Mouse (Mus musculus): ENCODE measurements at regions not wholly inside any gene's neighbourhood (a gene's known extent, or its start where the extent isn't known, plus 50 kb on each side); places are given as distances from the start of the nearest gene placed in this dataset.
A peak's percentile ranks its signal among the peaks of the same experiment; 100 is the strongest.

DNA sequence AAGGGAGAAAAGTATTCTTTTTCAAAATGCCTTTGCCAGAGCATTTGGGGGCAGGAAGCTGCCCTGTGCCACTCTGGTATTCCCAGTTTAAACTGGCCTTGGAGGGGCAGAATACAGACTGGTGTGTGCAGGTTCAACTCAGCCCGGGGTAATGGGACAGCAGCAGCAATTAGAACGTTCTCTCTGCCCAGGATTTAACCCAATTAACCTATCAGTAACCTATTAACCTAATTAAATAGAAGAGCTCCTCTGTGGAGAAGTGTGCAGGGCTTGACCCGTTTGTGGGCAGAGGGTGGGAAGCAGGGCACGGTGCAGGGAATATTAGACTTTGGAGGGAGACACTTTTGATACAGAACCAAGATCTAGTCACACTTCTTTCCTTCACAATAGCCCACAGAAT, 252.7 kb upstream of the Satb1 start:
- DNase-seq: no peak
- TF ChIP-seq POLR2A (IDR thresholded peaks at IDR 0.05; ENCODE audit: insufficient read depth, low read depth, low read length) (no peak), EP300 (IDR thresholded peaks at IDR 0.05; ENCODE audit: insufficient read depth, low read depth, low read length) (no peak), CTCF (IDR thresholded peaks at IDR 0.05) (no peak)
- no peak overlapping the region for H3K27ac ChIP-seq
- no peaks in the 10 kb centered on the region for H3K36me3 ChIP-seq (ENCODE audit: control insufficient read depth, insufficient read depth, low read length)
- H3K4me1 ChIP-seq (ENCODE audit: control insufficient read depth, insufficient read depth, low read length): no peaks in the 10 kb centered on the region
- intact Hi-C loops (cut with DNase I): no loop called here
- no peak overlapping the region for H3K9ac ChIP-seq (ENCODE audit: low read depth, low read length)
- H3K27me3 ChIP-seq (ENCODE audit: control insufficient read depth, insufficient read depth, low read length): no peaks in the 10 kb centered on the region
- H3K4me3 ChIP-seq: no peak overlapping the region
- no peaks in the 10 kb centered on the region for H3K79me2 ChIP-seq (replicated peaks; ENCODE audit: control insufficient read depth, insufficient read depth, low read length)
- WGBS: 66% methylated on average over 4 of the region's 4 CpGs

- Histone ChIP-seq H3K4me3 (no peak overlapping the region), H3K9ac (ENCODE audit: low read depth, low read length) (no peak overlapping the region), H3K79me2 (replicated peaks; ENCODE audit: control insufficient read depth, insufficient read depth, low read length) (no peaks in the 10 kb centered on the region), H3K27me3 (ENCODE audit: control insufficient read depth, insufficient read depth, low read length) (no peaks in the 10 kb centered on the region), H3K4me1 (ENCODE audit: control insufficient read depth, insufficient read depth, low read length) (no peaks in the 10 kb centered on the region), H3K36me3 (ENCODE audit: control insufficient read depth, insufficient read depth, low read length) (no peaks in the 10 kb centered on the region), H3K27ac (no peak overlapping the region)
- intact Hi-C loops (cut with DNase I): no loop called here
- DNase-seq: no peak
- 40% methylated on average over 2 of the region's 2 CpGs for WGBS
- TF ChIP-seq CTCF (IDR thresholded peaks at IDR 0.05): no peak
- no peak for TF ChIP-seq POLR2A (IDR thresholded peaks at IDR 0.05; ENCODE audit: insufficient read depth, low read depth, low read length)
- TF ChIP-seq EP300 (IDR thresholded peaks at IDR 0.05; ENCODE audit: insufficient read depth, low read depth, low read length): no peak
These were observed 251.4 kb upstream of the Satb1 start for GRCm38 (mm10) chr17:52084455-52084854.

GRCm38 (mm10) chr17:52079316-52079715, 246.2 kb upstream of the Satb1 start:
- Histone ChIP-seq H3K36me3 (ENCODE audit: control insufficient read depth, insufficient read depth, low read length) (no peaks in the 10 kb centered on the region), H3K27me3 (ENCODE audit: control insufficient read depth, insufficient read depth, low read length) (no peaks in the 10 kb centered on the region), H3K4me3 (no peak overlapping the region), H3K4me1 (ENCODE audit: control insufficient read depth, insufficient read depth, low read length) (no peaks in the 10 kb centered on the region), H3K9ac (ENCODE audit: low read depth, low read length) (no peak overlapping the region), H3K79me2 (replicated peaks; ENCODE audit: control insufficient read depth, insufficient read depth, low read length) (no peaks in the 10 kb centered on the region), H3K27ac (no peak overlapping the region)
- 70% methylated on average over 7 of the region's 7 CpGs for WGBS
- TF ChIP-seq EP300 (IDR thresholded peaks at IDR 0.05; ENCODE audit: insufficient read depth, low read depth, low read length) (no peak), CTCF (IDR thresholded peaks at IDR 0.05) (no peak), POLR2A (IDR thresholded peaks at IDR 0.05; ENCODE audit: insufficient read depth, low read depth, low read length) (no peak)
- intact Hi-C loops (cut with DNase I): no loop called here
- DNase-seq: peak in 1 of 2 experiments; percentile 2

GRCm38 (mm10) chr17:52078496-52078895, 245.4 kb upstream of the Satb1 start:
- 66% methylated on average over 8 of the region's 8 CpGs for WGBS
- Histone ChIP-seq H3K36me3 (ENCODE audit: control insufficient read depth, insufficient read depth, low read length) (no peaks in the 10 kb centered on the region), H3K9ac (ENCODE audit: low read depth, low read length) (no peak overlapping the region), H3K4me1 (ENCODE audit: control insufficient read depth, insufficient read depth, low read length) (no peaks in the 10 kb centered on the region), H3K27ac (no peak overlapping the region), H3K79me2 (replicated peaks; ENCODE audit: control insufficient read depth, insufficient read depth, low read length) (no peaks in the 10 kb centered on the region), H3K27me3 (ENCODE audit: control insufficient read depth, insufficient read depth, low read length) (no peaks in the 10 kb centered on the region), H3K4me3 (no peak overlapping the region)
- no peak for DNase-seq
- intact Hi-C loops (cut with DNase I): no loop called here
- TF ChIP-seq EP300 (IDR thresholded peaks at IDR 0.05; ENCODE audit: insufficient read depth, low read depth, low read length) (no peak), POLR2A (IDR thresholded peaks at IDR 0.05; ENCODE audit: insufficient read depth, low read depth, low read length) (no peak), CTCF (IDR thresholded peaks at IDR 0.05) (no peak)

- no peaks in the 10 kb centered on the region for H3K36me3 ChIP-seq (ENCODE audit: control insufficient read depth, insufficient read depth, low read length)
- DNase-seq: no peak
- no peak overlapping the region for H3K4me3 ChIP-seq
- 84% methylated on average over 4 of the region's 4 CpGs for WGBS
- TF ChIP-seq EP300 (IDR thresholded peaks at IDR 0.05; ENCODE audit: insufficient read depth, low read depth, low read length) (no peak), POLR2A (IDR thresholded peaks at IDR 0.05; ENCODE audit: insufficient read depth, low read depth, low read length) (no peak), CTCF (IDR thresholded peaks at IDR 0.05) (no peak)
- no peaks in the 10 kb centered on the region for H3K79me2 ChIP-seq (replicated peaks; ENCODE audit: control insufficient read depth, insufficient read depth, low read length)
- no peak overlapping the region for H3K9ac ChIP-seq (ENCODE audit: low read depth, low read length)
- intact Hi-C loops (cut with DNase I): no loop called here
- H3K27ac ChIP-seq: no peak overlapping the region
- H3K4me1 ChIP-seq (ENCODE audit: control insufficient read depth, insufficient read depth, low read length): no peaks in the 10 kb centered on the region
- no peaks in the 10 kb centered on the region for H3K27me3 ChIP-seq (ENCODE audit: control insufficient read depth, insufficient read depth, low read length)
These were observed 244.9 kb upstream of the Satb1 start for GRCm38 (mm10) chr17:52077951-52078350.

- no peak for TF ChIP-seq EP300 (IDR thresholded peaks at IDR 0.05; ENCODE audit: insufficient read depth, low read depth, low read length)
- no peak for TF ChIP-seq POLR2A (IDR thresholded peaks at IDR 0.05; ENCODE audit: insufficient read depth, low read depth, low read length)
- TF ChIP-seq CTCF (IDR thresholded peaks at IDR 0.05): no peak
- DNase-seq: no peak
- intact Hi-C loops (cut with DNase I): no loop called here
- Histone ChIP-seq H3K27me3 (ENCODE audit: control insufficient read depth, insufficient read depth, low read length) (no peaks in the 10 kb centered on the region), H3K4me1 (ENCODE audit: control insufficient read depth, insufficient read depth, low read length) (no peaks in the 10 kb centered on the region), H3K36me3 (ENCODE audit: control insufficient read depth, insufficient read depth, low read length) (no peaks in the 10 kb centered on the region), H3K79me2 (replicated peaks; ENCODE audit: control insufficient read depth, insufficient read depth, low read length) (no peaks in the 10 kb centered on the region), H3K4me3 (no peak overlapping the region), H3K9ac (ENCODE audit: low read depth, low read length) (no peak overlapping the region), H3K27ac (no peak overlapping the region)
- WGBS: 77% methylated on average over 2 of the region's 2 CpGs
These were observed 243.7 kb upstream of the Satb1 start for GRCm38 (mm10) chr17:52076746-52077145.
